Comparison of ENCODE assay signal across 11 mouse cellular contexts in genomic region chr15:11008756-11009155, GRCm38 (mm10). TPM values are rescaled to one million over a fixed set of nuclear protein-coding genes. Genes with fewer than 3 reads are reported as not detected.
DNase-seq lines count a peak whose midpoint lies in the region; ATAC-seq and TF ChIP-seq lines count a peak whose summit lies in the region.
"Had no signal": no experiment of that assay in that cellular context is flagged by ENCODE, and none has a peak within 500 bp of the region (broad histone marks: within the 10 kb centered on the region; RNA-seq: fewer than 3 reads in every experiment).

No protein-coding gene starts in this region.

- no peaks in the 10 kb centered on the region for H3K36me3 ChIP-seq in hindbrain, embryonic 14.5 days (replicated peaks; ENCODE audit: control insufficient read depth, insufficient read depth)
- H3K36me3 ChIP-seq in hindbrain, embryonic 12.5 days: no peaks in the 10 kb centered on the region
- H3K36me3 ChIP-seq in small intestine, adult 2 months (ENCODE audit: control insufficient read depth, insufficient read depth, low read length): no peaks in the 10 kb centered on the region

- no peaks in the 10 kb centered on the region for H3K4me1 ChIP-seq in hindbrain, embryonic 14.5 days (replicated peaks; ENCODE audit: control insufficient read depth, insufficient read depth, low read length)
- H3K4me1 ChIP-seq in hindbrain, embryonic 12.5 days: no peaks in the 10 kb centered on the region
- no peaks in the 10 kb centered on the region for H3K4me1 ChIP-seq in lung, adult 2 months (ENCODE audit: control insufficient read depth, insufficient read depth, low read length)
- no peaks in the 10 kb centered on the region for H3K4me1 ChIP-seq in small intestine, adult 2 months (ENCODE audit: control insufficient read depth, insufficient read depth, insufficient read length, low read length)

- no peak overlapping the region for H3K4me3 ChIP-seq in hindbrain, embryonic 14.5 days (replicated peaks; ENCODE audit: low read length)
- no peak overlapping the region for H3K4me3 ChIP-seq in hindbrain, embryonic 12.5 days
- no peak overlapping the region for H3K4me3 ChIP-seq in lung, adult 2 months (replicated peaks; ENCODE audit: extremely low read depth, low read depth, low read length)
- H3K4me3 ChIP-seq in small intestine, adult 2 months (ENCODE audit: low read depth, low read length): no peak overlapping the region
- H3K4me3 ChIP-seq: megakaryocyte, embryonic 14.5 days had no signal

- H3K27me3 ChIP-seq in hindbrain, embryonic 14.5 days (ENCODE audit: control insufficient read depth, insufficient read depth, low read length): no peaks in the 10 kb centered on the region
- H3K27me3 ChIP-seq in hindbrain, embryonic 12.5 days: no peaks in the 10 kb centered on the region
- no peaks in the 10 kb centered on the region for H3K27me3 ChIP-seq in small intestine, adult 2 months (ENCODE audit: control insufficient read depth, insufficient read depth, low read length)

- no peak for ATAC-seq in hindbrain, embryonic 14.5 days (ENCODE audit: low FRiP score)
- no peak for ATAC-seq in hindbrain, embryonic 12.5 days (ENCODE audit: low FRiP score)
- ATAC-seq: activated CD4-positive, CD25-positive, alpha-beta regulatory T cell, adult 4 months had no signal

- no peak overlapping the region for H3K4me2 ChIP-seq in hindbrain, embryonic 14.5 days (replicated peaks)
- H3K4me2 ChIP-seq in hindbrain, embryonic 12.5 days (replicated peaks): no peak overlapping the region

- peak; percentile 50 for DNase-seq in hindbrain, embryonic 14.5 days (ENCODE audit: low spot score)
- peak; percentile 14 for DNase-seq in lung, postnatal 25 days (ENCODE audit: low spot score)
- DNase-seq in lung, adult 2 months: no peak
- DNase-seq in brain, embryonic 14.5 days (ENCODE audit: low read depth): peak; percentile 70
- no peak for DNase-seq in right cerebral cortex, postnatal 25 days
- no peak for DNase-seq in spleen, postnatal 36 days (ENCODE audit: low spot score in 2 of 2)
- DNase-seq: gastrocnemius, postnatal 14 days had no signal

- WGBS in hindbrain, embryonic 14.5 days: 27% methylated on average over 5 of the region's 5 CpGs
- WGBS in hindbrain, embryonic 12.5 days: 33% methylated on average over 5 of the region's 5 CpGs
- 32% methylated on average over 5 of the region's 5 CpGs for WGBS in lung, adult 2 months
- 11% methylated on average over 5 of the region's 5 CpGs for whole genome bisulfite sequencing in small intestine, adult 2 months

- H3K27ac ChIP-seq in hindbrain, embryonic 14.5 days: no peak overlapping the region
- no peak overlapping the region for H3K27ac ChIP-seq in hindbrain, embryonic 12.5 days
- H3K27ac ChIP-seq in small intestine, adult 2 months (ENCODE audit: insufficient read depth, low read depth, low read length): no peak overlapping the region

- no peaks in the 10 kb centered on the region for H3K9me3 ChIP-seq in hindbrain, embryonic 14.5 days (ENCODE audit: control insufficient read depth, low read length)
- H3K9me3 ChIP-seq in hindbrain, embryonic 12.5 days (replicated peaks): no peaks in the 10 kb centered on the region
- H3K9me3 ChIP-seq: megakaryocyte, embryonic 14.5 days had no signal

- no peak for TF ChIP-seq CTCF in lung, adult 2 months (IDR thresholded peaks at IDR 0.05; ENCODE audit: insufficient read depth, low read length)
- peak; percentile 41; the same call in 1 of the 2 replicates for TF ChIP-seq CTCF in brain, embryonic 14.5 days (IDR thresholded peaks at IDR 0.05; ENCODE audit: borderline replicate concordance, extremely low read depth, insufficient read depth, insufficient read length)
- peak; percentile 33; the same call in 1 of the 2 replicates for TF ChIP-seq CTCF in small intestine, adult 2 months (IDR thresholded peaks at IDR 0.05; ENCODE audit: extremely low read depth, insufficient read length, insufficient replicate concordance, low read depth, low read length)

- H3K9ac ChIP-seq in hindbrain, embryonic 14.5 days: no peak overlapping the region
- H3K9ac ChIP-seq in hindbrain, embryonic 12.5 days: no peak overlapping the region

- TF ChIP-seq POLR2A in lung, adult 2 months (IDR thresholded peaks at IDR 0.05; ENCODE audit: borderline replicate concordance, extremely low read depth, low read depth, low read length): no peak
- TF ChIP-seq POLR2A in brain, embryonic 14.5 days (IDR thresholded peaks at IDR 0.05; ENCODE audit: borderline replicate concordance, extremely low read depth, insufficient read depth, insufficient read length, poor library complexity, severe bottlenecking): no peak
- TF ChIP-seq POLR2A in small intestine, adult 2 months (IDR thresholded peaks at IDR 0.05; ENCODE audit: low read depth, low read length): no peak

RNA-seq across cellular contexts. Expression of gene Slc45a2, which starts 8.2 kb away (rescaled TPM):
- 0.20 and 0.23 TPM in 2 replicates for polyA plus RNA-seq in hindbrain, embryonic 14.5 days (2014; fragmentation: Nextera tagmentation; extraction: Ambion mirVana)
- polyA plus RNA-seq in hindbrain, embryonic 12.5 days (2016; fragmentation: Nextera tagmentation; extraction: Ambion mirVana): 0.20 and 0.34 TPM in 2 replicates
- polyA plus RNA-seq in lung, adult 2 months (2012; rRNA removed): not detected in 2 replicates
- polyA plus RNA-seq in brain, embryonic 14.5 days (2012; rRNA removed): 0.09 and 0.11 TPM in 2 replicates
- not detected in 2 replicates for polyA plus RNA-seq in small intestine, adult 2 months (2012; rRNA removed)
- polyA plus RNA-seq: activated CD4-positive, CD25-positive, alpha-beta regulatory T cell, adult 4 months had no signal

RNA-seq across cellular contexts. Expression of gene Amacr, which starts 27.2 kb away (rescaled TPM):
- polyA plus RNA-seq in hindbrain, embryonic 14.5 days (2014; fragmentation: Nextera tagmentation; extraction: Ambion mirVana): 16.6 and 16.7 TPM in 2 replicates
- polyA plus RNA-seq in hindbrain, embryonic 12.5 days (2016; fragmentation: Nextera tagmentation; extraction: Ambion mirVana): 10.2 and 11.9 TPM in 2 replicates
- 4.4 and 6.9 TPM in 2 replicates for polyA plus RNA-seq in lung, adult 2 months (2012; rRNA removed)
- 5.6 and 7.8 TPM in 2 replicates for polyA plus RNA-seq in brain, embryonic 14.5 days (2012; rRNA removed)
- 5.2 and 5.3 TPM in 2 replicates for polyA plus RNA-seq in small intestine, adult 2 months (2012; rRNA removed)

RNA-seq across cellular contexts. Expression of gene Rxfp3, which starts 29.0 kb away (rescaled TPM):
- 4.0 and 4.3 TPM in 2 replicates for polyA plus RNA-seq in hindbrain, embryonic 14.5 days (2014; fragmentation: Nextera tagmentation; extraction: Ambion mirVana)
- polyA plus RNA-seq in hindbrain, embryonic 12.5 days (2016; fragmentation: Nextera tagmentation; extraction: Ambion mirVana): 1.3 and 3.1 TPM in 2 replicates
- not detected in 2 replicates for polyA plus RNA-seq in lung, adult 2 months (2012; rRNA removed)
- 1.0 and 2.3 TPM in 2 replicates for polyA plus RNA-seq in brain, embryonic 14.5 days (2012; rRNA removed)
- polyA plus RNA-seq in small intestine, adult 2 months (2012; rRNA removed): not detected in 2 replicates
- polyA plus RNA-seq: activated CD4-positive, CD25-positive, alpha-beta regulatory T cell, adult 4 months had no signal

RNA-seq across cellular contexts. Expression of gene Adamts12, which starts 55.8 kb away (rescaled TPM):
- polyA plus RNA-seq in hindbrain, embryonic 14.5 days (2014; fragmentation: Nextera tagmentation; extraction: Ambion mirVana): 2.0 and 3.1 TPM in 2 replicates
- polyA plus RNA-seq in hindbrain, embryonic 12.5 days (2016; fragmentation: Nextera tagmentation; extraction: Ambion mirVana): 3.2 and 3.5 TPM in 2 replicates
- 0.74 and 1.2 TPM in 2 replicates for polyA plus RNA-seq in lung, adult 2 months (2012; rRNA removed)
- polyA plus RNA-seq in brain, embryonic 14.5 days (2012; rRNA removed): 2.0 and 4.9 TPM in 2 replicates
- polyA plus RNA-seq in small intestine, adult 2 months (2012; rRNA removed): 0.13 and 0.28 TPM in 2 replicates

RNA-seq across cellular contexts. Expression of gene C1qtnf3, which starts 56.6 kb away (rescaled TPM):
- 4.1 and 5.5 TPM in 2 replicates for polyA plus RNA-seq in hindbrain, embryonic 14.5 days (2014; fragmentation: Nextera tagmentation; extraction: Ambion mirVana)
- 18.5 and 26.0 TPM in 2 replicates for polyA plus RNA-seq in hindbrain, embryonic 12.5 days (2016; fragmentation: Nextera tagmentation; extraction: Ambion mirVana)
- polyA plus RNA-seq in lung, adult 2 months (2012; rRNA removed): 0.38 and 1.7 TPM in 2 replicates
- 0.92 and 3.6 TPM in 2 replicates for polyA plus RNA-seq in brain, embryonic 14.5 days (2012; rRNA removed)
- polyA plus RNA-seq in small intestine, adult 2 months (2012; rRNA removed): 0.34 and 0.96 TPM in 2 replicates
- polyA plus RNA-seq: activated CD4-positive, CD25-positive, alpha-beta regulatory T cell, adult 4 months had no signal

Comparison
In these comparisons a context has a peak if more than half of its experiments do, and no peak if none do; other contexts are left out.
1. DNase-seq: peak in hindbrain, embryonic 14.5 days (single experiment), lung, postnatal 25 days (single experiment) and brain, embryonic 14.5 days (single experiment); none in lung, adult 2 months (single experiment), right cerebral cortex, postnatal 25 days (single experiment) and spleen, postnatal 36 days (0 of 2).